Mouse (Mus musculus) stomach, embryonic 15.5 days (tissue): ENCODE data around the gene Acot13. TPM values are rescaled to one million over a fixed set of nuclear protein-coding genes. Genes with fewer than 3 reads are reported as not detected.

Source experiments
- ATAC-seq: fragments of 200-750 bp; cut with Nextera tagmentation; 2 replicates; pipeline ENCODE4 v1.8.0; 2017; ENCODE audit warnings: low read depth, moderate number of reproducible peaks, moderate TSS enrichment; ENCODE audit not compliant: insufficient read depth, low FRiP score
- H3K27ac ChIP-seq: fragments of 300-500 bp; sonication (generic); 2 replicates; pipeline ENCODE4 v1.5.1; 2015; ENCODE audit warnings: mild to moderate bottlenecking, inconsistent platforms
- H3K27me3 ChIP-seq: fragments of 300-500 bp; sonication (generic); replicated peaks from 2 replicates; pipeline ENCODE4 v1.6.1; 2015; ENCODE audit warnings: inconsistent platforms
- H3K36me3 ChIP-seq: fragments of 300-500 bp; sonication (generic); 2 replicates; pipeline ENCODE4 v1.6.1; 2015; ENCODE audit warnings: inconsistent platforms
- H3K4me1 ChIP-seq: fragments of 300-500 bp; sonication (generic); 2 replicates; pipeline ENCODE4 v1.6.1; 2015; ENCODE audit warnings: inconsistent platforms
- H3K4me2 ChIP-seq: fragments of 300-500 bp; sonication (generic); 2 replicates; pipeline ENCODE4 v1.6.1; 2015; ENCODE audit warnings: mild to moderate bottlenecking, inconsistent platforms
- H3K4me3 ChIP-seq: fragments of 300-500 bp; sonication (generic); replicated peaks from 2 replicates; pipeline ENCODE4 v1.5.1; 2015; ENCODE audit warnings: inconsistent platforms
- H3K9ac ChIP-seq: fragments of 300-500 bp; sonication (generic); 2 replicates; pipeline ENCODE4 v1.6.1; 2015; ENCODE audit warnings: inconsistent platforms
- H3K9me3 ChIP-seq: fragments of 300-500 bp; sonication (generic); 2 replicates; pipeline ENCODE4 v1.6.1; 2016; ENCODE audit warnings: inconsistent platforms
- WGBS: fragments of 180-500 bp; shearing (Covaris S2); methylation state at CpG from one replicate; pipeline ENCODE4 v1.1.7; 2015; 5-methylcytosine and 5-hydroxymethylcytosine counted together
- polyA plus RNA-seq: library from polyadenylated mRNA; unstranded; fragments of >200 nt; fragmentation: Nextera tagmentation; extraction: Ambion mirVana; gene quantifications from 2 replicates; pipeline ENCODE4 v1.2.1, GENCODE M21; 2015

Gene Acot13
- polyA plus RNA-seq, 1 experiment from 2014 or later, result 102 TPM

GRCm38 (mm10) chr13:24800674-24801307, 30.5 kb downstream of the Acot13 start:
- H3K36me3 ChIP-seq, result no peaks in the 10 kb centered on the region
- under 1% methylated on average over 42 of the region's 42 CpGs for WGBS
- no peaks in the 10 kb centered on the region for H3K9me3 ChIP-seq
- peak; percentile 97 for ATAC-seq
- peak overlapping the region; percentile 97 for H3K9ac ChIP-seq
- peak overlapping the region; percentile 100 for H3K27ac ChIP-seq
- no peaks in the 10 kb centered on the region for H3K27me3 ChIP-seq
- peak overlapping the region; percentile 98 for H3K4me3 ChIP-seq
- H3K4me2 ChIP-seq, result peak overlapping the region; percentile 72
- peaks cover 12% of the 10 kb centered on the region; the same call in 1 of the 2 replicates for H3K4me1 ChIP-seq

- WGBS, result under 1% methylated on average over 31 of the region's 31 CpGs
- Histone ChIP-seq H3K27me3 (no peaks in the 10 kb centered on the region), H3K4me2 (peak overlapping the region; percentile 72), H3K9me3 (no peaks in the 10 kb centered on the region), H3K9ac (peak overlapping the region; percentile 41; the same call in 1 of the 2 replicates), H3K4me1 (peaks cover 12% of the 10 kb centered on the region; the same call in 1 of the 2 replicates), H3K36me3 (no peaks in the 10 kb centered on the region), H3K27ac (peak overlapping the region; percentile 86), H3K4me3 (peak overlapping the region; percentile 98)
- ATAC-seq, result peak; percentile 15
Observed at GRCm38 (mm10) chr13:24799925-24800673, 31.2 kb downstream of the Acot13 start.

- no peaks in the 10 kb centered on the region for H3K27me3 ChIP-seq
- peak overlapping the region; percentile 98 for H3K4me3 ChIP-seq
Observed at GRCm38 (mm10) chr13:24799378-24799777, 32.0 kb downstream of the Acot13 start.

DNA sequence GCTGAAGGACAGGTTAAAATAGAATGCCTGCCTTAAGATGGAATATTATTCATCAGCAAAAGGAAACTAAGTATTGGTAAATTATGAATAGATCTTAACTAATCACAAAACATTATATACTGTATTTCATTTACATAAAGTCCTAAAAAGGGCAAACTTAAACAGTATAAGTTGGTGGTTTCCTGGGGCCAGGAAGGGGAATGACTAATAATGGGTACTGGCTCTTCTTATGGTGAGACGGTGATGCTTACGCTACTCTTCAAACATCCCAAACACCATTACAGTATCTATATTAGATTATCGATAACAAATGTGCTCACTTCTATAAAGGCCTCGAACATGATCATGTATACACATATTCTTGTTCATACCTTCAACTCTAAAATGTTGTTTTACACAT, 32.7 kb downstream of the Acot13 start:
- Histone ChIP-seq H3K27me3 (no peaks in the 10 kb centered on the region), H3K4me2 (no peak overlapping the region), H3K9ac (no peak overlapping the region), H3K4me1 (0 out of 2 replicates have a peak, but pooled peaks cover 9% of the 10 kb centered on the region), H3K27ac (no peak overlapping the region), H3K9me3 (no peaks in the 10 kb centered on the region), H3K36me3 (no peaks in the 10 kb centered on the region), H3K4me3 (no peak overlapping the region)
- 94% methylated on average over 4 of the region's 4 CpGs for WGBS
- ATAC-seq, result no peak

More at GRCm38 (mm10) chr13:24799378-24799777, 32.0 kb downstream of the Acot13 start:
- no peaks in the 10 kb centered on the region for H3K36me3 ChIP-seq
- ATAC-seq, result no peak
- WGBS, result 64% methylated on average over 5 of the region's 5 CpGs
- H3K9ac ChIP-seq, result no peak overlapping the region
- H3K9me3 ChIP-seq, result no peaks in the 10 kb centered on the region
- peak overlapping the region; percentile 72 for H3K4me2 ChIP-seq
- 0 out of 2 replicates have a peak, but pooled peaks cover 9% of the 10 kb centered on the region for H3K4me1 ChIP-seq
- H3K27ac ChIP-seq, result 0 out of 2 replicates have a peak overlapping the region, but pooled peaks have one; percentile 86

DNA sequence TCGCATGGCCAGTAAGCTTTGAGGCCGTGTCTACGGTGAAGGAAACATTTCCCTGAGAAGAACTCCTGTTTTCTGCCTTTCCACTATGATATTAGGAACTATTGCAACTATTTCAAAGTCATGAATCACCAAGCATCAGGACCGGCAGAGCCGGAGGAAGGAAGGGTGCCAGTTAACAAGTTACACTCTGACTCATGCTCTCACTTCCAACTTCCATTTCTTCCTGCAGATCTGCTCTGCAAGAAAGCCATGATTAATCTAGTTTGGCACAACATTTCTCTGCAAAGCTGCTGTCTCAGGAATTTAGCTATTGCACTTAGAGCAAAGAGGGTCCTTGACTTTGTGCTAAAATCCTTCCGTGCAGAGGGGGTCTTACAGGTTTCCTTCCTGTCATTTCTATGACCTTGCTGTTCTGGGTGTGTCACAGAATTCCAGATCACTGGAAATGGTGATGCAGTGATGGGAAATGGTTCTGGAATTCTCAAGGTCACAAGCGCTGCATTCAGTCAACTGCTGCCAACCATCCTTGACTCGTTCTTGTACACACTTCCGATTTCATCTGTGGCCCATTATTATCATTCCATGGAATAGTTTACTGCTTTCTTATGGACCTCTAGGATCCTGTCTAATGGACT, 38.8 kb downstream of the Acot13 start:
- Histone ChIP-seq H3K36me3 (no peaks in the 10 kb centered on the region), H3K9ac (no peak overlapping the region), H3K4me3 (no peak overlapping the region), H3K9me3 (no peaks in the 10 kb centered on the region), H3K27ac (peak overlapping the region; percentile 48; the same call in 1 of the 2 replicates), H3K27me3 (no peaks in the 10 kb centered on the region), H3K4me2 (no peak overlapping the region), H3K4me1 (no peaks in the 10 kb centered on the region)
- 69% methylated on average over 9 of the region's 9 CpGs for WGBS
- ATAC-seq, result no peak

GRCm38 (mm10) chr13:24791349-24791748, 40.0 kb downstream of the Acot13 start:
- no peak overlapping the region for H3K9ac ChIP-seq
- 80% methylated on average over 2 of the region's 2 CpGs for WGBS
- no peaks in the 10 kb centered on the region for H3K36me3 ChIP-seq
- H3K4me2 ChIP-seq, result no peak overlapping the region
- H3K4me1 ChIP-seq, result no peaks in the 10 kb centered on the region
- no peaks in the 10 kb centered on the region for H3K9me3 ChIP-seq
- ATAC-seq, result no peak
- H3K27me3 ChIP-seq, result no peaks in the 10 kb centered on the region
- no peak overlapping the region for H3K4me3 ChIP-seq
- no peak overlapping the region for H3K27ac ChIP-seq

DNA sequence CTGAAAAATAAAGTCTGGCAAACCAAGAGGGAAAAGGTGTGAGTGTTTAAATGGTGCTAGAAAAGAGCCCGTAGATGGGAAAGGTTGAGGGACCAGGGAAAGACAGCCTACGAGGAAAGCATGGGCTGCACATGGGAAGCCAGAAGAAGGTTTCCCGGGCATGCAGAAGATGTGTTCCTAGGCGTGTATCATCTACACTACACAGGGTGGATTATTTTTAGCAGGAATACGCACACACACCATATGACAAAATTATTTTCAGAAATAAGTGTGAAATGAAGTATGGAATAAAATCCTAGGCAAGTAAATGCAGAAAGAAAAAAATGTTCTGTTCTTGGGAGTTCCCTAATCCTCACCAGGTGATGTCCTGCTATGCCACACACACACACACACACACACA, 43.9 kb downstream of the Acot13 start:
- no peaks in the 10 kb centered on the region for H3K9me3 ChIP-seq
- H3K36me3 ChIP-seq, result no peaks in the 10 kb centered on the region
- 85% methylated on average over 5 of the region's 5 CpGs for WGBS
- ATAC-seq, result no peak
- H3K27ac ChIP-seq, result no peak overlapping the region
- no peak overlapping the region for H3K4me2 ChIP-seq
- no peaks in the 10 kb centered on the region for H3K27me3 ChIP-seq
- H3K4me3 ChIP-seq, result no peak overlapping the region
- H3K9ac ChIP-seq, result no peak overlapping the region
- H3K4me1 ChIP-seq, result no peaks in the 10 kb centered on the region

- Histone ChIP-seq H3K27me3 (no peaks in the 10 kb centered on the region), H3K4me3 (no peak overlapping the region), H3K4me1 (no peaks in the 10 kb centered on the region), H3K4me2 (no peak overlapping the region), H3K27ac (no peak overlapping the region), H3K9ac (no peak overlapping the region), H3K9me3 (no peaks in the 10 kb centered on the region), H3K36me3 (no peaks in the 10 kb centered on the region)
- ATAC-seq, result no peak
- 55% methylated on average over 11 of the region's 11 CpGs for WGBS
Observed at GRCm38 (mm10) chr13:24786014-24786490, 45.3 kb downstream of the Acot13 start.

- no peak overlapping the region for H3K27ac ChIP-seq
- WGBS, result 62% methylated on average over 5 of the region's 5 CpGs
- ATAC-seq, result no peak; the same call in 1 of the 2 replicates
Observed at GRCm38 (mm10) chr13:24781916-24782315, 49.4 kb downstream of the Acot13 start.

GRCm38 (mm10) chr13:24778706-24779380, 52.5 kb downstream of the Acot13 start:
- ATAC-seq, result no peak
- Histone ChIP-seq H3K4me1 (no peaks in the 10 kb centered on the region), H3K4me3 (no peak overlapping the region), H3K4me2 (no peak overlapping the region), H3K27me3 (no peaks in the 10 kb centered on the region), H3K27ac (no peak overlapping the region), H3K9ac (no peak overlapping the region), H3K36me3 (no peaks in the 10 kb centered on the region), H3K9me3 (no peaks in the 10 kb centered on the region)
- WGBS, result 71% methylated on average over 8 of the region's 8 CpGs

More at GRCm38 (mm10) chr13:24781916-24782315, 49.4 kb downstream of the Acot13 start:
- H3K4me1 ChIP-seq, result no peaks in the 10 kb centered on the region
- no peak overlapping the region for H3K9ac ChIP-seq
- H3K4me2 ChIP-seq, result no peak overlapping the region
- no peaks in the 10 kb centered on the region for H3K27me3 ChIP-seq
- H3K9me3 ChIP-seq, result no peaks in the 10 kb centered on the region
- no peaks in the 10 kb centered on the region for H3K36me3 ChIP-seq
- H3K4me3 ChIP-seq, result no peak overlapping the region

DNA sequence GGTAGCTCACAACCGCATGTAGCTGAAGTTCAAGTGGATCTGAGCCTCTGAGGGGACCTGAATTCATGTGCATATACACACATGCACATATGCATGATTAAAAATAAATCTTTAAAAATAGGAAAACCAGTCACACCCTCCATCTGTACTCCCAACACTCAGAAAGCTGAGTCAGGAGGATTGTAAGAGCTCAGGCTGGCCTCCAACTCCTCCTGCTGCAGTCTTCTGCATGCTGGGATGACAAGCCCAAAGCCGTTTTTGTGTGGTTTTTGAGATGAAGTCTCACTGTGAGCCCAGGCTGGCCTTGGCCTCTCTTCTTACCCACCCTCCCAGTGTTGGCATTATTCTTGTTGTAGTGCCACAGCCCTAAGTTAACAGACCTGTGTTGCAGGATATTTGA, 53.3 kb downstream of the Acot13 start:
- ATAC-seq, result no peak
- 75% methylated on average over 2 of the region's 2 CpGs for WGBS
- Histone ChIP-seq H3K9me3 (no peaks in the 10 kb centered on the region), H3K4me1 (no peaks in the 10 kb centered on the region), H3K4me3 (no peak overlapping the region), H3K9ac (no peak overlapping the region), H3K27me3 (no peaks in the 10 kb centered on the region), H3K4me2 (no peak overlapping the region), H3K36me3 (no peaks in the 10 kb centered on the region), H3K27ac (no peak overlapping the region)
